Mouse (Mus musculus): ENCODE measurements around the gene Hirip3. TPM values are rescaled to one million over a fixed set of nuclear protein-coding genes. Genes with fewer than 3 reads are reported as not detected.

The Hirip3 gene
- total RNA-seq (2023), result 20.9 to 32.3 TPM (median 26.0 TPM) in 4 replicates

DNA sequence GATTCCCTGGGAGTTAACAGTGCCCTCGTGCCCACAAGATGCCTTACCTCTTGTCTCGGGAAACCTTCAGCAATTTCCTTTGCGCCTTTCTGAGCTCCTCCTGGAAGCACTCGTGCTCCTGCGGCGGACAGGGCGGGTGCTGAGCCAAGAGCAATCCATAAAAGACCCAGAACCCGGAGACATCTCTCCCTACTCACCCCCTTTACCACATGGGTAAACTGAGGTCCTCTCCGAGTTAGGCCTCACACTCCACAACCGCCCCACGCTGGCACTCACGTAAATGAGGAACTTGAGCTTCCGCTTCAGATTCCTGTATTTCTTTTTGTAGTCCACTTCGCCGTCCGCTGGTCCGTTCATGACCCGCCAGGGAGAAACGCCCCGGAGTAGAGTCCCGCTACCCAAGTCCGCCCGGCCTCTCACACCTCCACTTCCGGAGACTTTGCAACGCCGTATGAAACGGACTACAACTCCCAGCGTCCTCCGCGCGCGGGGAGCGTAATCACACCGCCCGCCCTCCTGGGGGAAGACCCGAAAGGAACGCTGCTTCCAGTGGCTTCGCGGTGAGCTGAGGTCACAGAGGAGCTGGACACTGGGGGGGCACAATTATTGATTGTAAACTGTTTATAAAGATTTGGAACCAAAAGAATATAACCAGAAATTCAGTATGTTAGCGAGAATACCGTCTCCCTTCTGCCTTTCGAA is at the start of gene Hirip3:
Hirip3 (plus strand) TSS at position 544 of the 702 bp plus-strand sequence.

DNA sequence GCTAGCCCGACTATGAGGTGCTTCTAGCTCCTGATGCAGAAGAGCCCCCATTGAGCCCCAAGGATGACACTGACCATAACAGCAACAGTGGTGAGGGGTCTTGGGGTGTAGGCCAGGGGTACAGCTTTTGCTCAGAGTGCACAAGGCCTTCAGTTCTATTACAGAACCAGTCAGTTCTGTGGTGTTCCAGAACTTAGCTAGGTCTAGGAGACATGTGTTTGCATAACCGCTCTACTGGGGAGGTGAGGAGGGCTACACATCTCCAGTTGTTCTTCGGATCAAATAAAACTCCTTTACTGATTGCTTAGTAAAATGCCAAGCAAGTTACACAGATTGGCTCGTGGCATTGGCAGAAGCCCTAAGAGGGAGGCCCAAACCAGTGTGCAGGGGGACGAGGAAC is 30.2 kb upstream of the Hirip3 start, which contains the start of gene 4930451I11Rik:
4930451I11Rik (minus strand) TSS at position 101 of the 400 bp plus-strand sequence.

DNA sequence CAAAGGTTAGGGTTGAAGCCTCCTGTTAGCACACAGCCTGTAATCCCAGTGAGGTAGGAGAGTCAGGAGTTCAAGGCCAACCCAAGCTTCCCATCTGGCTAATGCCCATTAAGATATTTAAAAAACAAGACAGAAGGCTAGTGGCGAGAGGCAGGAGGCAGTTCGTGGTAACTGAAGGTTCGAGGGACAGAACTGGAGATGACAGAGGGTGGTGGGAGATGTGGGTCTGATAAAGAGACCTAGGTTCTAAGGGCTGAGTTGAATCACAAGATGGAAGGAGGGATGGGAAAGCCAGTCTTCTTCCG is 14.7 kb upstream of the Hirip3 start, which contains the start of gene Doc2a:
Doc2a (plus strand) TSS at position 301 of the 305 bp plus-strand sequence.

DNA sequence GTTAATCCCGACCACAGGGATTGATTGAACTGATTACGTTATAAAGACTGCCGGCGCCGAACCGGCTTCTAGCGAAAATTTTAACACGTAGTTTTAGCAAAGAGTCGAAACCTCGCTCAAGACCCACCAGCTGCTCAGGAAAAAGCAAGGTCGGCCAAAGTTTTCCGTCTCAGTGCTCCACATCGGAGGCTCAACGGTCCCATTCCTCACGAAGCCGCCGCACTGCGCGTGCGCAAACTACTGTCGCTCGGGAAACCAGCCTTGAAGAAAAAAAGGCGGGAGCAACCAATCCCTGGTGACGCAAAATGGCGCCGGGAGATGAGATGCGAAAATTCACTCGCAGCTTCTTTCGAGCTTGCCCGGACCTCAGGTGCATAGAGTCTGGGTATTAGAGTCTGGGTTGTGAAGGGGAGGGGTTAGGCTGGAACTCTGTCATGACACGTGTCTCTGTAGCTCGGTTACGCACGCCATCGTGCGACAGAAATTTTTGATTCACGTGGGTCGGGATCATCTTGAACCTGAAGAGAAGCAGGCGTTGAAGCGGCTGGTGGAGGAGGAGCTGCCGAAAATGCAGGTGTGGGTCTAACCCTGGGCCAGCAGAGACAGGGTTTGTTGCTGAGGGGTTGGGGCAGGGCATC is 494 bp downstream of the Hirip3 start, which contains the start of gene Ino80e:
Ino80e (minus strand) TSS at position 231 of the 638 bp plus-strand sequence.

DNA sequence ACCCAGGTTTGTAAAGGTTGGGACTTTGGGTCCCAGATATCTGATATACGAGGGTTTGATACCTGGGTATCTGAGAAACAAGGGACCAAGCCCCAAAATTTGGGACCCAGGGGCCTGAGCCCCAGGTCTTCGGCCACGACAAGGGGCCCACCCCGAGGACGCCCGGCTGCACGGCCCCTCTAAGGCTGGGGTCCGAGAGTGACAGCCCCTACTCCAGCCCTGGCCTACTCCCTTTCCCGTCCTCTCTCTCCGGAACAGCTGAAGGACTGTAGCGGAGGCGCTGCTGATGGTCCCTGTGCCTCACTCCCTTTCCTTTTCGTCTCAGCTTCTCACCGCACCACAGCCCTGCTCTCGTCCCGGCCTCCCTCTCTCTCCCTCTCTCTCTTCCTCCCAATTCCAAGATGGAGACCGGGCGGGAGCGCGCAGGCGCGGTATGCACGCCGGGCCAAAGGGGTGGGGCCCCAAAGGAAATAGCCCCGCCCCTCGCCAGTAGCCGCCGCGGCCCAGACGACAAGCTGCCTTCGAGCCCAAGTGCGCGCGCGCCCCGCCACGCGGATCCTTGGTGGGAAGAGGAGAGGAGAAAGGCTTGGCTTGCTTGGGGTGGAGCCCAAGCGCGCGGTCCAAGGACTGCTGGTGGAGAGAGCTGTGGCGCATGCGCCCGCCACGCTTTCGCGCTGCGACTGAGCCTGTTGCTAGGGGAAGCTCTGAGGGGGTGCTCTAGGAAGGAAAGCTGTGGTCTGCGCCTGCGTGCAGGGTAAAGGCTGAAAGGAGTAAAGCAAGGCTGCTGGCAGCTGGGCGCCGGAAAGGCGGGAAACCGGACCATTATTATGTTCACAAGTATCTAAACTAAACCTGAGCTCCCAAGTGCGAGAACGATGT is 22.8 kb downstream of the Hirip3 start, which contains the start of gene Taok2:
Taok2 (minus strand) TSS at position 418 of the 879 bp plus-strand sequence.

Other genes with a start within 250 kb of the Hirip3 start
- gene Nupr1, start 231.1 kb upstream of the Hirip3 start, total RNA-seq (2023), result not detected in 4 replicates
- gene Sgf29, start 212.7 kb upstream of the Hirip3 start, total RNA-seq (2023), result 56.8 to 72.7 TPM (median 63.1 TPM) in 4 replicates
- 0.46 TPM in 1 of 4 replicates, not detected in the others for gene Sult1a1, start 185.5 kb upstream of the Hirip3 start, total RNA-seq (2023)
- gene Bola2, start 166.6 kb upstream of the Hirip3 start, total RNA-seq (2023), result 90.9 to 132 TPM (median 97.6 TPM) in 4 replicates
- 4.7 to 6.0 TPM (median 5.2 TPM) in 4 replicates for gene Slx1b, start 166.2 kb upstream of the Hirip3 start, total RNA-seq (2023)
- 1,245 to 1,260 TPM (median 1,252 TPM) in 4 replicates for gene Coro1a, start 154.2 kb upstream of the Hirip3 start, total RNA-seq (2023)
- gene Mapk3, start 102.4 kb upstream of the Hirip3 start, total RNA-seq (2023), result 42.9 to 46.2 TPM (median 43.3 TPM) in 4 replicates
- 2.3 to 5.6 TPM (median 3.7 TPM) in 4 replicates for gene Gdpd3, start 95.6 kb upstream of the Hirip3 start, total RNA-seq (2023)
- 220 to 232 TPM (median 230 TPM) in 4 replicates for gene Ypel3, start 85.0 kb upstream of the Hirip3 start, total RNA-seq (2023)
- gene Tbx6, start 80.5 kb upstream of the Hirip3 start, total RNA-seq (2023), result 7.8 to 8.8 TPM (median 8.4 TPM) in 4 replicates
- gene Ppp4c, start 69.5 kb upstream of the Hirip3 start, total RNA-seq (2023), result 252 to 268 TPM (median 266 TPM) in 4 replicates
- 0.33 TPM in 1 of 4 replicates, not detected in the others for gene Fam57b, start 64.3 kb upstream of the Hirip3 start, total RNA-seq (2023)
- not detected in 4 replicates for gene 4930451I11Rik, start 30.3 kb upstream of the Hirip3 start, total RNA-seq (2023)
- not detected in 4 replicates for gene Doc2a, start 14.6 kb upstream of the Hirip3 start, total RNA-seq (2023)
- 78.5 to 88.5 TPM (median 82.9 TPM) in 4 replicates for gene Ino80e, start 405 bp downstream of the Hirip3 start, total RNA-seq (2023)
- 79.8 to 90.3 TPM (median 84.2 TPM) in 4 replicates for gene Taok2, start 22.7 kb downstream of the Hirip3 start, total RNA-seq (2023)
- 37.9 to 43.4 TPM (median 42.2 TPM) in 4 replicates for gene Tmem219, start 60.9 kb downstream of the Hirip3 start, total RNA-seq (2023)
- 39.8 to 42.9 TPM (median 41.8 TPM) in 4 replicates for gene Kctd13, start 66.9 kb downstream of the Hirip3 start, total RNA-seq (2023)
- gene Asphd1, start 87.6 kb downstream of the Hirip3 start, total RNA-seq (2023), result not detected in 4 replicates
- 4.0 to 6.6 TPM (median 5.4 TPM) in 4 replicates for gene Sez6l2, start 88.6 kb downstream of the Hirip3 start, total RNA-seq (2023)
- gene Cdipt, start 113.9 kb downstream of the Hirip3 start, total RNA-seq (2023), result 62.8 to 64.5 TPM (median 64.2 TPM) in 4 replicates
- gene Cdiptos, start 114.1 kb downstream of the Hirip3 start, total RNA-seq (2023), result 0.39 to 2.0 TPM (median 0.92 TPM) in 4 replicates
- 40.5 to 49.3 TPM (median 44.5 TPM) in 4 replicates for gene Mvp, start 152.6 kb downstream of the Hirip3 start, total RNA-seq (2023)
- 3.2 to 10.6 TPM (median 8.7 TPM) in 3 of 4 replicates, not detected in the other for gene Pagr1b, start 154.5 kb downstream of the Hirip3 start, total RNA-seq (2023)
- gene Pagr1a, start 155.4 kb downstream of the Hirip3 start, total RNA-seq (2023), result 10.5 to 44.7 TPM (median 14.2 TPM) in 4 replicates
- gene Gm42742, start 159.1 kb downstream of the Hirip3 start, total RNA-seq (2023), result 7.4 to 42.0 TPM (median 30.9 TPM) in 4 replicates
- 1.4 to 2.1 TPM (median 1.8 TPM) in 3 of 4 replicates, not detected in the other for gene Prrt2, start 159.2 kb downstream of the Hirip3 start, total RNA-seq (2023)
- gene Maz, start 165.1 kb downstream of the Hirip3 start, total RNA-seq (2023), result 210 to 225 TPM (median 222 TPM) in 4 replicates
- 1.3 to 3.1 TPM (median 2.1 TPM) in 4 replicates for gene Kif22, start 180.5 kb downstream of the Hirip3 start, total RNA-seq (2023)
- 0.98 to 4.6 TPM (median 1.9 TPM) in 3 of 4 replicates, not detected in the other for gene Zg16, start 225.4 kb downstream of the Hirip3 start, total RNA-seq (2023)
- gene AI467606, start 229.4 kb downstream of the Hirip3 start, total RNA-seq (2023), result 51.6 to 60.7 TPM (median 59.8 TPM) in 4 replicates